Mouse (Mus musculus) embryonic facial prominence, embryonic 15.5 days (tissue): Measurements from ENCODE around the gene Npb. TPM values are rescaled to one million over a fixed set of nuclear protein-coding genes. Genes with fewer than 3 reads are reported as not detected.

ENCODE experiments used
- ATAC-seq: fragments of 200-750 bp; cut with Nextera tagmentation; 2 replicates; pipeline ENCODE4 v1.8.0; 2017; ENCODE audit warnings: low read depth, moderate TSS enrichment; ENCODE audit not compliant: insufficient number of reproducible peaks, low FRiP score, low TSS enrichment
- H3K27ac ChIP-seq: fragments of 300-500 bp; sonication (generic); replicated peaks from 2 replicates; pipeline ENCODE4 v1.5.1; 2015; ENCODE audit warnings: mild to moderate bottlenecking, inconsistent platforms
- H3K27me3 ChIP-seq: fragments of 300-500 bp; sonication (generic); 2 replicates; pipeline ENCODE4 v1.6.1; 2015; ENCODE audit warnings: inconsistent platforms
- H3K36me3 ChIP-seq: fragments of 300-500 bp; sonication (generic); 2 replicates; pipeline ENCODE4 v1.6.1; 2015; ENCODE audit warnings: mild to moderate bottlenecking, inconsistent platforms
- H3K4me1 ChIP-seq: fragments of 300-500 bp; sonication (generic); 2 replicates; pipeline ENCODE4 v1.6.1; 2015; ENCODE audit warnings: inconsistent platforms
- H3K4me2 ChIP-seq: fragments of 300-500 bp; sonication (generic); replicated peaks from 2 replicates; pipeline ENCODE4 v1.6.1; 2015; ENCODE audit warnings: mild to moderate bottlenecking, inconsistent platforms
- H3K4me3 ChIP-seq: fragments of 300-500 bp; sonication (generic); replicated peaks from 2 replicates; pipeline ENCODE4 v1.5.1; 2015; ENCODE audit warnings: mild to moderate bottlenecking, inconsistent platforms
- H3K9ac ChIP-seq: fragments of 300-500 bp; sonication (generic); 2 replicates; pipeline ENCODE4 v1.6.1; 2015; ENCODE audit warnings: inconsistent platforms
- H3K9me3 ChIP-seq: fragments of 300-500 bp; sonication (generic); replicated peaks from 2 replicates; pipeline ENCODE4 v1.6.1; 2016; ENCODE audit warnings: inconsistent platforms
- WGBS: fragments of 180-500 bp; shearing (Covaris S2); methylation state at CpG from one replicate; pipeline ENCODE4 v1.1.7; 2015; 5-methylcytosine and 5-hydroxymethylcytosine counted together
- polyA plus RNA-seq: library from polyadenylated mRNA; unstranded; fragments of >200 nt; fragmentation: Nextera tagmentation; extraction: Ambion mirVana; gene quantifications from 2 replicates; pipeline ENCODE4 v1.2.1, GENCODE M21; 2015

The Npb gene
- polyA plus RNA-seq, 1 experiment from 2014 or later: 1.8 TPM

GRCm38 (mm10) chr11:120641255-120641654, 33.0 kb downstream of the Npb start:
- H3K9ac ChIP-seq: no peak overlapping the region
- ATAC-seq: no peak
- H3K27ac ChIP-seq: no peak overlapping the region
- H3K36me3 ChIP-seq: no peaks in the 10 kb centered on the region
- no peak overlapping the region for H3K4me3 ChIP-seq
- H3K4me2 ChIP-seq: no peak overlapping the region
- H3K9me3 ChIP-seq: no peaks in the 10 kb centered on the region
- H3K27me3 ChIP-seq: no peaks in the 10 kb centered on the region
- 57% methylated on average over 9 of the region's 9 CpGs for WGBS
- H3K4me1 ChIP-seq: peaks cover 20% of the 10 kb centered on the region

GRCm38 (mm10) chr11:120641869-120642268, 33.6 kb downstream of the Npb start:
- Histone ChIP-seq H3K4me1 (peaks cover 20% of the 10 kb centered on the region), H3K36me3 (no peaks in the 10 kb centered on the region), H3K9ac (no peak overlapping the region), H3K27ac (no peak overlapping the region), H3K27me3 (no peaks in the 10 kb centered on the region), H3K4me3 (no peak overlapping the region), H3K4me2 (0 out of 2 replicates have a peak overlapping the region, but pooled peaks have one; percentile 96), H3K9me3 (no peaks in the 10 kb centered on the region)
- ATAC-seq: no peak
- 77% methylated on average over 8 of the region's 8 CpGs for WGBS

GRCm38 (mm10) chr11:120642939-120643600, 34.8 kb downstream of the Npb start:
- peaks cover 26% of the 10 kb centered on the region for H3K4me1 ChIP-seq
- H3K4me3 ChIP-seq: peak overlapping the region; percentile 55
- H3K27me3 ChIP-seq: peaks cover 9% of the 10 kb centered on the region
- H3K9me3 ChIP-seq: no peaks in the 10 kb centered on the region
- WGBS: 2% methylated on average over 18 of the region's 18 CpGs
- peak overlapping the region; percentile 96 for H3K4me2 ChIP-seq
- peak overlapping the region; percentile 63 for H3K9ac ChIP-seq
- peak; percentile 20 for ATAC-seq
- H3K27ac ChIP-seq: peak overlapping the region; percentile 74
- H3K36me3 ChIP-seq: no peaks in the 10 kb centered on the region

- peak; percentile 99 for ATAC-seq
- H3K4me2 ChIP-seq: peak within 1 kb of the TSS; percentile 96
- WGBS: 0% methylated on average over 15 of the region's 15 CpGs
Measured at GRCm38 (mm10) chr11:120643601-120643987, 35.3 kb downstream of the Npb start, which contains the start of gene Pycr1. Gene Pycr1, minus strand, starts transcription at chr11:120643769.

GRCm38 (mm10) chr11:120647047-120647830, 39.0 kb downstream of the Npb start:
- no peaks in the 10 kb centered on the region for H3K36me3 ChIP-seq
- no peak overlapping the region for H3K27ac ChIP-seq
- no peaks in the 10 kb centered on the region for H3K9me3 ChIP-seq
- no peak for ATAC-seq
- peaks cover 11% of the 10 kb centered on the region for H3K27me3 ChIP-seq
- 75% methylated on average over 35 of the region's 35 CpGs for WGBS
- H3K9ac ChIP-seq: no peak overlapping the region
- peaks cover 20% of the 10 kb centered on the region for H3K4me1 ChIP-seq
- H3K4me3 ChIP-seq: no peak overlapping the region
- H3K4me2 ChIP-seq: peak overlapping the region; percentile 8; the same call in 1 of the 2 replicates

More at GRCm38 (mm10) chr11:120643601-120643987, 35.3 kb downstream of the Npb start, which contains the start of gene Pycr1:
- Histone ChIP-seq H3K4me1 (peaks cover 29% of the 10 kb centered on the region), H3K27me3 (peaks cover 11% of the 10 kb centered on the region), H3K27ac (peak within 1 kb of the TSS; percentile 74), H3K9ac (peak within 1 kb of the TSS; percentile 63), H3K4me3 (peak within 1 kb of the TSS; percentile 55), H3K36me3 (no peaks in the 10 kb centered on the region), H3K9me3 (no peaks in the 10 kb centered on the region)

- H3K4me1 ChIP-seq: peaks cover 12% of the 10 kb centered on the region
- no peaks in the 10 kb centered on the region for H3K36me3 ChIP-seq
- H3K4me3 ChIP-seq: 0 out of 2 replicates have a peak within 1 kb of the TSS, but pooled peaks have one; percentile 0
- no peaks in the 10 kb centered on the region for H3K9me3 ChIP-seq
- peak within 1 kb of the TSS; percentile 8 for H3K4me2 ChIP-seq
- H3K27me3 ChIP-seq: peaks cover 11% of the 10 kb centered on the region
- no peak within 1 kb of the TSS for H3K9ac ChIP-seq
- 4% methylated on average over 13 of the region's 13 CpGs for WGBS
- no peak for ATAC-seq
- no peak within 1 kb of the TSS for H3K27ac ChIP-seq
Measured at GRCm38 (mm10) chr11:120648001-120648476, 39.8 kb downstream of the Npb start, which contains the start of gene Myadml2. Gene Myadml2, minus strand, starts transcription at chr11:120648158.

- no peak overlapping the region for H3K4me2 ChIP-seq
- H3K36me3 ChIP-seq: no peaks in the 10 kb centered on the region
- no peak overlapping the region for H3K9ac ChIP-seq
- 73% methylated on average over 3 of the region's 3 CpGs for WGBS
- peaks cover 15% of the 10 kb centered on the region for H3K27me3 ChIP-seq
- ATAC-seq: no peak
- H3K27ac ChIP-seq: no peak overlapping the region
- H3K4me3 ChIP-seq: no peak overlapping the region
- peaks cover 9% of the 10 kb centered on the region for H3K4me1 ChIP-seq
- H3K9me3 ChIP-seq: no peaks in the 10 kb centered on the region
Measured at GRCm38 (mm10) chr11:120651872-120652271, 43.6 kb downstream of the Npb start.

GRCm38 (mm10) chr11:120654741-120655140, 46.5 kb downstream of the Npb start:
- Histone ChIP-seq H3K4me3 (no peak overlapping the region), H3K9me3 (no peaks in the 10 kb centered on the region), H3K4me1 (peaks cover 10% of the 10 kb centered on the region), H3K27me3 (peaks cover 28% of the 10 kb centered on the region), H3K27ac (no peak overlapping the region), H3K9ac (no peak overlapping the region), H3K36me3 (no peaks in the 10 kb centered on the region), H3K4me2 (no peak overlapping the region)
- WGBS: 43% methylated on average over 3 of the region's 3 CpGs
- ATAC-seq: no peak

GRCm38 (mm10) chr11:120657301-120657700, 49.0 kb downstream of the Npb start:
- ATAC-seq: no peak
- Histone ChIP-seq H3K9ac (no peak overlapping the region), H3K27ac (no peak overlapping the region), H3K9me3 (no peaks in the 10 kb centered on the region), H3K4me2 (no peak overlapping the region), H3K27me3 (peaks cover 54% of the 10 kb centered on the region), H3K4me3 (no peak overlapping the region), H3K4me1 (peaks cover 25% of the 10 kb centered on the region), H3K36me3 (no peaks in the 10 kb centered on the region)
- WGBS: 79% methylated on average over 4 of the region's 4 CpGs
